Mouse (Mus musculus) C2C12 (cell line): Measurements from ENCODE around the gene Cdc42ep2.

Experiments used
- CTCF ChIP-seq: IDR thresholded peaks from one replicate; pipeline ENCODE4 v1.5.1; 2011; ENCODE audit not compliant: control insufficient read depth, insufficient read depth, insufficient read length
- FOSL1 ChIP-seq: IDR thresholded peaks from one replicate; pipeline ENCODE4 v1.8.0; 2011; ENCODE audit warnings: mild to moderate bottlenecking, low read length; ENCODE audit not compliant: poor library complexity, insufficient read depth, severe bottlenecking
- MAX ChIP-seq: IDR thresholded peaks from one replicate; pipeline ENCODE4 v1.6.1; 2011; ENCODE audit warnings: mild to moderate bottlenecking, control low read depth
- MYOD1 ChIP-seq: IDR thresholded peaks from one replicate; pipeline ENCODE4 v1.6.1; 2011; ENCODE audit warnings: low read depth; ENCODE audit not compliant: control insufficient read depth, insufficient read length
- USF1 ChIP-seq: IDR thresholded peaks from one replicate; pipeline ENCODE4 v1.6.1; 2011; ENCODE audit warnings: low read depth, mild to moderate bottlenecking, control low read depth, moderate library complexity

DNA sequence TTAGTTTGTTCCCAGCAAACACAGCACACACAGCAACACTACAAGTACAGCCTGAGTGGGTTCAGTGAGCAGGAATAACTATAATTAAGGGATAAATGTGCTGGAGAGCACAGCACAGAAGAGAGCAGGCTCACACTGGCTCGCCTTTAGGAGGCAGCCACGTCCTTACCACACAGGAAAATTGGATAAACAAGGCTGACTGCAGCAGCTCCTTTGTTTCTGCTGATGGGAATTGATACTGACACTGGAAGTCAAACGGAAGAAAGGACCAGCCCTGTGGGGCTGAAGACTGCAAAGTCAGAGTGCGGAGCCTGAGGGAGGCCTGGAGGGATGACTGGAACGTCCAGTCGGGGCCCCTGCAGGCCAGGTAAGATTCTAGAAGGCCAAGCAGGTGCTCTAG is 14.4 kb downstream of the Cdc42ep2 start:
- no peak for TF ChIP-seq MYOD1
- TF ChIP-seq CTCF, result no peak
- TF ChIP-seq MAX, result no peak
- TF ChIP-seq FOSL1, result no peak
- no peak for TF ChIP-seq USF1
